Mouse (Mus musculus): ENCODE measurements around the gene Tmem189.

GRCm38 (mm10) chr2:167694963-167695362 is 5.3 kb upstream of the Tmem189 start:
- TF ChIP-seq CTCF (IDR thresholded peaks at IDR 0.05; ENCODE audit: borderline replicate concordance, insufficient read depth, low read depth, low read length) (no peak), POLR2A (IDR thresholded peaks at IDR 0.05; ENCODE audit: borderline replicate concordance, insufficient read depth, low read length) (no peak)

All from cerebellum, adult 2 months (tissue).